Mouse (Mus musculus): Measurements from ENCODE around the gene Galk1. TPM values are rescaled to one million over a fixed set of nuclear protein-coding genes. Genes with fewer than 3 reads are reported as not detected.

The Galk1 gene
- 57.2 and 64.1 TPM in 2 replicates for polyA plus RNA-seq (2015; fragmentation: Nextera tagmentation; extraction: Ambion mirVana)

- peak within 1 kb of the TSS; percentile 65 for H3K9ac ChIP-seq (ENCODE audit: low read depth, low read length)
- ATAC-seq, result peak; percentile 84
- H3K27ac ChIP-seq (ENCODE audit: low read length), result peak within 1 kb of the TSS; percentile 73; the same call in 1 of the 2 replicates
- 0% methylated on average over 49 of the region's 55 CpGs for WGBS
- no peaks in the 10 kb centered on the region for H3K9me3 ChIP-seq (replicated peaks; ENCODE audit: control insufficient read depth, low read length, poor library complexity, severe bottlenecking)
- no peaks in the 10 kb centered on the region for H3K36me3 ChIP-seq (ENCODE audit: control insufficient read depth, insufficient read depth, low read length)
- peaks cover 7% of the 10 kb centered on the region for H3K4me1 ChIP-seq (ENCODE audit: control insufficient read depth, insufficient read depth, low read length)
- peak within 1 kb of the TSS; percentile 74 for H3K4me2 ChIP-seq (ENCODE audit: low read length)
- no peaks in the 10 kb centered on the region for H3K27me3 ChIP-seq (ENCODE audit: control insufficient read depth, insufficient read depth, low read depth, low read length)
- H3K4me3 ChIP-seq (ENCODE audit: low read depth, low read length), result peak within 1 kb of the TSS; percentile 65
Observed at GRCm38 (mm10) chr11:116012262-116012947, at the start of gene Galk1. Gene Galk1, minus strand, starts transcription at chr11:116012719.

- H3K27ac ChIP-seq (ENCODE audit: low read length), result no peak overlapping the region
- H3K4me1 ChIP-seq (ENCODE audit: control insufficient read depth, insufficient read depth, low read length), result no peaks in the 10 kb centered on the region
- no peak overlapping the region for H3K4me2 ChIP-seq (ENCODE audit: low read length)
- no peaks in the 10 kb centered on the region for H3K9me3 ChIP-seq (replicated peaks; ENCODE audit: control insufficient read depth, low read length, poor library complexity, severe bottlenecking)
- peaks cover 20% of the 10 kb centered on the region for H3K36me3 ChIP-seq (ENCODE audit: control insufficient read depth, insufficient read depth, low read length)
- no peaks in the 10 kb centered on the region for H3K27me3 ChIP-seq (ENCODE audit: control insufficient read depth, insufficient read depth, low read depth, low read length)
- no peak overlapping the region for H3K4me3 ChIP-seq (ENCODE audit: low read depth, low read length)
- no peak for ATAC-seq
- 88% methylated on average over 13 of the region's 13 CpGs for WGBS
- H3K9ac ChIP-seq (ENCODE audit: low read depth, low read length), result no peak overlapping the region
Observed at GRCm38 (mm10) chr11:116061641-116062415, 49.3 kb upstream of the Galk1 start.

GRCm38 (mm10) chr11:116060596-116060995 lies 48.1 kb upstream of the Galk1 start:
- no peak overlapping the region for H3K9ac ChIP-seq (ENCODE audit: low read depth, low read length)
- no peaks in the 10 kb centered on the region for H3K4me1 ChIP-seq (ENCODE audit: control insufficient read depth, insufficient read depth, low read length)
- no peaks in the 10 kb centered on the region for H3K9me3 ChIP-seq (replicated peaks; ENCODE audit: control insufficient read depth, low read length, poor library complexity, severe bottlenecking)
- no peak for ATAC-seq
- no peaks in the 10 kb centered on the region for H3K27me3 ChIP-seq (ENCODE audit: control insufficient read depth, insufficient read depth, low read depth, low read length)
- no peak overlapping the region for H3K4me2 ChIP-seq (ENCODE audit: low read length)
- no peak overlapping the region for H3K4me3 ChIP-seq (ENCODE audit: low read depth, low read length)
- peaks cover 25% of the 10 kb centered on the region for H3K36me3 ChIP-seq (ENCODE audit: control insufficient read depth, insufficient read depth, low read length)
- no peak overlapping the region for H3K27ac ChIP-seq (ENCODE audit: low read length)
- whole genome bisulfite sequencing, result 92% methylated on average over 9 of the region's 9 CpGs

DNA sequence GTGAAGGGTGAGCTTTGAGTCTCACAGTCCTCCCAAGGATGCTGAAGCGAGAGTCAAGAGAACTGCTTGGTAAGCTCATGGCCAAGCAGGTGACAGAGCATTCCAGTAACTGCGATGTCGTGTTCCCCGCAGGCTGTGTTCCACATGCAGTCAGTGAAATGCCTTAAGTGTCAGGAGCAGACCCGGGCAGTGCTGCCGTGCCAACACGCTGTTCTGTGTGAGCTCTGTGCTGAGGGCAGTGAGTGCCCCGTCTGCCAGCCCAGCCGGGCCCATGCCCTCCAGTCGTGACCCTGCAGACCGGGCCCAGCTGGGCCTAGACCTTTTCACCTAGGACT lies 47.1 kb upstream of the Galk1 start:
- H3K9ac ChIP-seq (ENCODE audit: low read depth, low read length), result no peak overlapping the region
- H3K36me3 ChIP-seq (ENCODE audit: control insufficient read depth, insufficient read depth, low read length), result peaks cover 33% of the 10 kb centered on the region
- ATAC-seq, result no peak
- H3K4me3 ChIP-seq (ENCODE audit: low read depth, low read length), result no peak overlapping the region
- no peaks in the 10 kb centered on the region for H3K4me1 ChIP-seq (ENCODE audit: control insufficient read depth, insufficient read depth, low read length)
- no peak overlapping the region for H3K4me2 ChIP-seq (ENCODE audit: low read length)
- H3K27me3 ChIP-seq (ENCODE audit: control insufficient read depth, insufficient read depth, low read depth, low read length), result no peaks in the 10 kb centered on the region
- WGBS, result 95% methylated on average over 11 of the region's 11 CpGs
- H3K27ac ChIP-seq (ENCODE audit: low read length), result no peak overlapping the region
- no peaks in the 10 kb centered on the region for H3K9me3 ChIP-seq (replicated peaks; ENCODE audit: control insufficient read depth, low read length, poor library complexity, severe bottlenecking)

DNA sequence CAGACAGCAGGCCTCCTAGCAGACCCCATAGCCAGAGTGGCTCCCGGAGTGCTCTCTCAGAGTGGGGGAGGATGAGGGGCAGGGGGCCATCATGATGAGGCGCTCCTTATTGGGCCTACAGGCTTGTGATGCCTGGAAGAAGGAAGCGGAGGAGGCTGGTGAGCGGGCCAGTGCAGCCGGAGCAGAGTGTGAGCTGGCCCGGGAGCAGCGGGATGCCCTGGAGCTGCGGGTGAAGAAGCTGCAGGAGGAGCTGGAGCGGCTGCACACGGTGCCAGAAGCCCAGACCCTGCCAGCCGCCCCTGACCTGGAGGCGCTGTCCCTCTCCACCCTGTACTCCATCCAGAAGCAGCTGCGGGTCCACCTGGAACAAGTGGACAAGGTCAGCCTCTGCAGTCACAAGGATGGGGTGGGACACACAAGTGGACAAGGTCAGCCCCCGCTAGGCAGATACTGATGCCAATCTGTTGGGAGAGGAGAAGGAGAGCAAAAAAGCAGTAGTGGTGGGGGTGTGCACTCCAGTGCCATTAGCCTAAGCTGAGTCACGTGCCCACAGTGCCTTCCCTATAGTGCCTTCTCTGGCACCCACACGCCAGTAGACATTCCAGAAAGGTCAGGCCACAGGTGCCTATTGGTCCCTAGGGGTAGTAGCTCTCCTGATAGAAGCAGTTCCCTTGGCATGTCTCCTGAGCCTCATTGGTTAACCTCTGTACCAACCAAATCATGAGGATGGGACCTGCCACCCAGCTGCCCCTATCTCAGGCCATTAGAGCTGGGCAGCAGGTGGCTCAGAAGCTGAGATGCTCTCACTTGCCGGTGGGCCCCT lies 46.6 kb upstream of the Galk1 start:
- Histone ChIP-seq H3K36me3 (ENCODE audit: control insufficient read depth, insufficient read depth, low read length) (peaks cover 36% of the 10 kb centered on the region), H3K27ac (ENCODE audit: low read length) (no peak overlapping the region), H3K4me3 (ENCODE audit: low read depth, low read length) (no peak overlapping the region), H3K27me3 (ENCODE audit: control insufficient read depth, insufficient read depth, low read depth, low read length) (no peaks in the 10 kb centered on the region), H3K4me1 (ENCODE audit: control insufficient read depth, insufficient read depth, low read length) (no peaks in the 10 kb centered on the region), H3K9me3 (replicated peaks; ENCODE audit: control insufficient read depth, low read length, poor library complexity, severe bottlenecking) (no peaks in the 10 kb centered on the region), H3K9ac (ENCODE audit: low read depth, low read length) (no peak overlapping the region), H3K4me2 (ENCODE audit: low read length) (no peak overlapping the region)
- 93% methylated on average over 17 of the region's 17 CpGs for WGBS
- ATAC-seq, result no peak

DNA sequence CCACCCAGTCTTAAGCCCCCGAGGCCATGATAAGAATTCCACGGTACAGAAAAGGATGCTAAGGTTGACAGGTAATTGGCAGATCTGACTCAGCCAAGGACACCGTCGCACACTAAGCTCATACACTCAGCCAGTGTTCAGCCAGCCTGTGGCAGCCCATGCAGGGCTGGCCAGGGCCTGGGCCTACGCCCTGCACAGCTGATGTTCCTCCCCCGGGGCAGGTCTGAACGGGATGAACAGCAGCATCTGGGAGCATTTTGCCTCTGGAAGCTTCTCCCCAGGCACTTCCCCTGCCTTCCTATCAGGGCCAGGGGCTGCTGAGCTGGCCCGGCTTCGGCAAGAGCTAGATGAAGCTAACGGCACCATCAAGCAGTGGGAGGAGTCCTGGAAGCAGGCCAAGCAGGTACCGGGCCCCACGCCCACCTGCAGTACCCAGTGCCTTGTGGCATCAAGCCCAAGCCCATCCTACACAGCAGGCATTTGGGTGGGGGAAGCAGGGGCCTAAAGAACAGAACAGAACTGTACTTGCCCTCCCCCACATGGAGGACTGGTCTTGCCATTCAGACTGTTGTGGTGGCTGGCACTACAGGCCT lies 45.6 kb upstream of the Galk1 start:
- Histone ChIP-seq H3K4me2 (ENCODE audit: low read length) (no peak overlapping the region), H3K9me3 (replicated peaks; ENCODE audit: control insufficient read depth, low read length, poor library complexity, severe bottlenecking) (no peaks in the 10 kb centered on the region), H3K36me3 (ENCODE audit: control insufficient read depth, insufficient read depth, low read length) (peaks cover 41% of the 10 kb centered on the region), H3K4me3 (ENCODE audit: low read depth, low read length) (no peak overlapping the region), H3K4me1 (ENCODE audit: control insufficient read depth, insufficient read depth, low read length) (no peaks in the 10 kb centered on the region), H3K27ac (ENCODE audit: low read length) (no peak overlapping the region), H3K27me3 (ENCODE audit: control insufficient read depth, insufficient read depth, low read depth, low read length) (no peaks in the 10 kb centered on the region), H3K9ac (ENCODE audit: low read depth, low read length) (0 out of 2 replicates have a peak overlapping the region, but pooled peaks have one; percentile 14)
- ATAC-seq, result no peak
- WGBS, result 80% methylated on average over 12 of the region's 12 CpGs

DNA sequence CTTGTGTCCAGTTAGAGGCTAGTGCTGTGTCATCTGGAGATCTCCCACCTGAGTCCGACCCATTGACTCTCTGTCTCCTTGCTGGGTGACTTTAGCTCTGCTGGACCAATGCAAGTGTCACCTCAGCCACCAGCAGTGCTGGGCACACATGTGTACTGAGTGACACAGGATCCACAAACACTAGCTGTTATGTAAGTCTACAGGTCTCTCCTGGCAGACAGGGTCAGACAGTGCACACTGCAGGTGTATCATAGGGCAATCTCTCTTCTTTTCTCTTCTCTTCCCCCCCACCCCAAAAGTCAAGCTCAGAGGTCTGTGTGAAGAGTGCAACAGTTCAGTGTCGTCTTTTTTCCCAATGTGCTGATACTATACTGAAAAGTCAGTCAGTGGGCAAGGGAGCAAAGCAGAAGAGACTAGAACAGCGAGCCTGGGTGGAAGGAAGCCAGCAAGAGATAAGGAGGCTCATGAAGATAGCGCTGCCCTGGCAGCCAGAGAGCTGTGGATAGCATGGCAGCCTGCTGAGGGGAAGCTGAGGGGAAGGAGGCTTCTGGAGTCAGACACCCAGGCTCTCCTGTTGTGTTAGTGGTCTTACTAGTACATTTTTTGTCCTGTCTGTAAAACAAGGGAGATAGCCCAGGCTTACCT lies 44.8 kb upstream of the Galk1 start:
- no peaks in the 10 kb centered on the region for H3K9me3 ChIP-seq (replicated peaks; ENCODE audit: control insufficient read depth, low read length, poor library complexity, severe bottlenecking)
- H3K27me3 ChIP-seq (ENCODE audit: control insufficient read depth, insufficient read depth, low read depth, low read length), result no peaks in the 10 kb centered on the region
- peaks cover 49% of the 10 kb centered on the region for H3K36me3 ChIP-seq (ENCODE audit: control insufficient read depth, insufficient read depth, low read length)
- no peak for ATAC-seq
- no peak overlapping the region for H3K4me2 ChIP-seq (ENCODE audit: low read length)
- WGBS, result 88% methylated on average over 4 of the region's 4 CpGs
- no peak overlapping the region for H3K27ac ChIP-seq (ENCODE audit: low read length)
- H3K4me1 ChIP-seq (ENCODE audit: control insufficient read depth, insufficient read depth, low read length), result no peaks in the 10 kb centered on the region
- no peak overlapping the region for H3K9ac ChIP-seq (ENCODE audit: low read depth, low read length)
- no peak overlapping the region for H3K4me3 ChIP-seq (ENCODE audit: low read depth, low read length)

DNA sequence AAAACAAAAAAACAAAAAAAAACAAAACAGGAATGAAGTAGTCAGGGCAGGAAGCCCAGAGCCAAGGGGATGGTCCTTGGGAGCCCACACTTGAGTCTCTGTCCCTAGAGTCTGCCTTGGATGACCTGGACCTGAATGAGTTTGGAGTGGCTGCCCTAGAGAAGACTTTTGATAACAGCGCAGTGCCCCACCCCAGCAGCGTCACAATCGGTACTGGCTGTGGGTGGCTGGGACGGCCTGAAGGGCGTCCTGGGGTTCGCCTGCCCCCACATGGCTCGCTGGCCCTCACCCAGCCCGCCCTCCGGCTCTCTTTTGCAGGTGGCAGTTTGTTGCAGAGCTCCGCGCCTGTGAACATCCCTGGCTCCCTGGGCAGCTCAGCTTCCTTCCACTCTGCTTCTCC lies 43.4 kb upstream of the Galk1 start:
- peaks cover 49% of the 10 kb centered on the region for H3K36me3 ChIP-seq (ENCODE audit: control insufficient read depth, insufficient read depth, low read length)
- no peak overlapping the region for H3K4me2 ChIP-seq (ENCODE audit: low read length)
- no peaks in the 10 kb centered on the region for H3K9me3 ChIP-seq (replicated peaks; ENCODE audit: control insufficient read depth, low read length, poor library complexity, severe bottlenecking)
- H3K27me3 ChIP-seq (ENCODE audit: control insufficient read depth, insufficient read depth, low read depth, low read length), result no peaks in the 10 kb centered on the region
- ATAC-seq, result no peak
- H3K27ac ChIP-seq (ENCODE audit: low read length), result no peak overlapping the region
- H3K4me1 ChIP-seq (ENCODE audit: control insufficient read depth, insufficient read depth, low read length), result no peaks in the 10 kb centered on the region
- H3K4me3 ChIP-seq (ENCODE audit: low read depth, low read length), result no peak overlapping the region
- WGBS, result 98% methylated on average over 11 of the region's 11 CpGs
- no peak overlapping the region for H3K9ac ChIP-seq (ENCODE audit: low read depth, low read length)

Measured in midbrain, embryonic 16.5 days (tissue).